Mouse (Mus musculus) frontal cortex, adult (tissue): Measurements from ENCODE around the gene Iqsec1.

Experiments used
- ATAC-seq: cut with Nextera tagmentation; 2 replicates; pipeline ENCODE4 v1.9.2; 2017; ENCODE audit warnings: mild to moderate bottlenecking, moderate library complexity, mixed read lengths; ENCODE audit not compliant: low TSS enrichment

Iqsec1 gene

GRCm38 (mm10) chr6:90755613-90755941, 232.9 kb downstream of the Iqsec1 start:
- ATAC-seq: no peak

GRCm38 (mm10) chr6:90754927-90755612, 233.4 kb downstream of the Iqsec1 start:
- ATAC-seq: no peak

GRCm38 (mm10) chr6:90754093-90754492, 234.4 kb downstream of the Iqsec1 start:
- no peak for ATAC-seq

GRCm38 (mm10) chr6:90753656-90754055, 234.8 kb downstream of the Iqsec1 start:
- no peak for ATAC-seq

GRCm38 (mm10) chr6:90751624-90752023, 236.9 kb downstream of the Iqsec1 start:
- ATAC-seq: no peak

- ATAC-seq: no peak
Observed at GRCm38 (mm10) chr6:90750091-90750490, 238.4 kb downstream of the Iqsec1 start.

- ATAC-seq: no peak
Observed at GRCm38 (mm10) chr6:90749414-90749937, 239.0 kb downstream of the Iqsec1 start.

GRCm38 (mm10) chr6:90748976-90749375, 239.5 kb downstream of the Iqsec1 start:
- ATAC-seq: no peak

GRCm38 (mm10) chr6:90746331-90746864, 242.1 kb downstream of the Iqsec1 start:
- peak; percentile 36 for ATAC-seq

GRCm38 (mm10) chr6:90745401-90746198, 242.9 kb downstream of the Iqsec1 start:
- no peak for ATAC-seq

GRCm38 (mm10) chr6:90742453-90742852, 246.0 kb downstream of the Iqsec1 start:
- no peak for ATAC-seq

GRCm38 (mm10) chr6:90741717-90742116, 246.8 kb downstream of the Iqsec1 start:
- ATAC-seq: no peak

GRCm38 (mm10) chr6:90741056-90741420, 247.4 kb downstream of the Iqsec1 start:
- ATAC-seq: no peak

- no peak for ATAC-seq
Observed at GRCm38 (mm10) chr6:90740348-90741055, 248.0 kb downstream of the Iqsec1 start.

GRCm38 (mm10) chr6:90737376-90737775, 251.1 kb downstream of the Iqsec1 start:
- peak; percentile 75 for ATAC-seq

GRCm38 (mm10) chr6:90736691-90737245, 251.7 kb downstream of the Iqsec1 start:
- ATAC-seq: peak; percentile 63

- 0 out of 2 replicates have a peak, but pooled peaks have one; percentile 10 for ATAC-seq
Observed at GRCm38 (mm10) chr6:90736074-90736672, 252.3 kb downstream of the Iqsec1 start.

GRCm38 (mm10) chr6:90735396-90736036, 253.0 kb downstream of the Iqsec1 start:
- no peak for ATAC-seq

GRCm38 (mm10) chr6:90734806-90735205, 253.7 kb downstream of the Iqsec1 start:
- no peak for ATAC-seq

GRCm38 (mm10) chr6:90731327-90731726, 257.2 kb downstream of the Iqsec1 start:
- ATAC-seq: no peak

- 0 out of 2 replicates have a peak, but pooled peaks have one; percentile 21 for ATAC-seq
Observed at GRCm38 (mm10) chr6:90729829-90730228, 258.7 kb downstream of the Iqsec1 start.
